Mouse (Mus musculus) liver, embryonic 14.5 days (tissue): ENCODE measurements around the gene Gdf15. TPM values are rescaled to one million over a fixed set of nuclear protein-coding genes. Genes with fewer than 3 reads are reported as not detected.
A peak's percentile ranks its signal among the peaks of the same experiment; 100 is the strongest.
"Not testable (repeated sequence)": the region's sequence is repeated elsewhere in the genome, so short reads cannot be mapped to it uniquely, and the experiment has no call there.

Experiments used
- ATAC-seq: fragments of 200-750 bp; cut with Nextera tagmentation; 2 replicates; pipeline ENCODE4 v1.8.0; 2017; ENCODE audit warnings: moderate number of reproducible peaks, mild to moderate bottlenecking, moderate library complexity; ENCODE audit not compliant: insufficient read depth
- DNase-seq, 3 experiments: peaks; one replicate each; pipeline ENCODE4 v3.0.0-alpha.2; 2012 to 2013; ENCODE audit warnings: low read depth in 3 of 3, low spot score in 3 of 3
- H3K27ac ChIP-seq: fragments of 300-500 bp; sonication (generic); 2 replicates; pipeline ENCODE4 v1.5.1; 2014; ENCODE audit warnings: moderate library complexity, mild to moderate bottlenecking, control low read depth, inconsistent platforms
- H3K27me3 ChIP-seq: fragments of 300-500 bp; sonication (generic); 2 replicates; pipeline ENCODE4 v1.6.1; 2014; ENCODE audit warnings: mild to moderate bottlenecking, low read length, moderate library complexity; ENCODE audit not compliant: control insufficient read depth, insufficient read depth
- H3K36me3 ChIP-seq: fragments of 300-500 bp; sonication (generic); replicated peaks from 2 replicates; pipeline ENCODE4 v1.6.1; 2014; ENCODE audit warnings: low read depth; ENCODE audit not compliant: control insufficient read depth, insufficient read depth
- H3K4me1 ChIP-seq, 2 experiments: fragments of 200-500 bp in 1 of 2; fragments of 300-500 bp in 1 of 2; sonication (generic) in 1 of 2; replicated peaks; 2 replicates each; pipeline ENCODE4 v1.6.1; 2012 to 2014; ENCODE audit warnings: antibody characterized with exemption in 1 of 2, inconsistent platforms in 1 of 2, low read length in 1 of 2; ENCODE audit not compliant: control insufficient read depth in 2 of 2, insufficient read depth in 2 of 2
- H3K4me2 ChIP-seq: fragments of 300-500 bp; sonication (generic); 2 replicates; pipeline ENCODE4 v1.6.1; 2014; ENCODE audit warnings: low read depth, mild to moderate bottlenecking, control low read depth, moderate library complexity
- H3K4me3 ChIP-seq, 2 experiments: fragments of 200-500 bp in 1 of 2; fragments of 300-500 bp in 1 of 2; sonication (generic) in 1 of 2; 2 replicates each; pipeline ENCODE4 v1.5.1; 2012 to 2014; ENCODE audit warnings: low read depth in 2 of 2, low read length in 2 of 2, mild to moderate bottlenecking in 2 of 2, control low read depth in 1 of 2, inconsistent platforms in 1 of 2, moderate library complexity in 1 of 2; ENCODE audit not compliant: insufficient read depth in 1 of 2
- H3K9ac ChIP-seq: fragments of 300-500 bp; sonication (generic); replicated peaks from 2 replicates; pipeline ENCODE4 v1.6.1; 2014; ENCODE audit warnings: mild to moderate bottlenecking, control low read depth, moderate library complexity
- H3K9me3 ChIP-seq: fragments of 300-500 bp; sonication (generic); 2 replicates; pipeline ENCODE4 v1.6.1; 2016; ENCODE audit warnings: low read length, mixed read lengths; ENCODE audit not compliant: control insufficient read depth
- CTCF ChIP-seq: IDR thresholded peaks from 2 replicates; pipeline ENCODE4 v1.5.1; 2016; ENCODE audit warnings: antibody characterized with exemption, low read depth, control low read depth
- EP300 ChIP-seq: IDR thresholded peaks from 2 replicates; pipeline ENCODE4 v1.6.1; 2016; ENCODE audit warnings: antibody characterized with exemption, low read depth
- WGBS: fragments of 180-500 bp; shearing (Covaris S2); extraction: QIAGEN DNeasy Blood & Tissue Kit; methylation state at CpG from one replicate; pipeline ENCODE4 v1.1.7; 2014; ENCODE audit not compliant: insufficient replicate concordance; 5-methylcytosine and 5-hydroxymethylcytosine counted together
- polyA plus RNA-seq, 2 experiments: library from polyadenylated mRNA; depleted of rRNA in 1 of 2; stranded (reverse) in 1 of 2; unstranded in 1 of 2; fragments of >200 nt; fragmentation: Nextera tagmentation in 1 of 2; extraction: Ambion mirVana in 1 of 2; gene quantifications; 2 replicates each; pipeline versions ENCODE4 v1.2.1 to v1.2.3; 2012 to 2014

Gdf15 gene
- polyA plus RNA-seq, 2 experiments = 1.2 to 6.3 TPM

- no peak for TF ChIP-seq EP300
- Histone ChIP-seq H3K9ac (peak within 1 kb of the TSS; percentile 65), H3K4me3 (peak within 1 kb of the TSS; percentile 59 to 70), H3K36me3 (peaks cover 12% of the 10 kb centered on the region), H3K4me2 (peak within 1 kb of the TSS; percentile 99), H3K27me3 (no peaks in the 10 kb centered on the region), H3K27ac (peak within 1 kb of the TSS; percentile 67), H3K9me3 (no peaks in the 10 kb centered on the region), H3K4me1 (peaks cover 7 to 14% of the 10 kb centered on the region in 2 experiments)
- ATAC-seq (peak; percentile 85), DNase-seq (peak; percentile 83 to 87 (median 84))
- under 1% methylated on average over 40 of the region's 40 CpGs for WGBS
Observed at GRCm38 (mm10) chr8:70593961-70594609, 38.2 kb downstream of the Gdf15 start, which contains the start of gene Isyna1. TSS of gene Isyna1 (plus strand) at chr8:70594373.

- Histone ChIP-seq H3K36me3 (peaks cover 12% of the 10 kb centered on the region), H3K27ac (no peak overlapping the region; the same call in 1 of the 2 replicates), H3K4me3 (peak overlapping the region in 1 of 2 experiments; percentile 70; a peak in 1 of 4 replicates), H3K4me1 (peaks cover 7 to 14% of the 10 kb centered on the region in 2 experiments), H3K27me3 (no peaks in the 10 kb centered on the region), H3K9ac (peak overlapping the region; percentile 65), H3K9me3 (no peaks in the 10 kb centered on the region), H3K4me2 (peak overlapping the region; percentile 99)
- 57% methylated on average over 8 of the region's 8 CpGs for WGBS
- DNase-seq (no peak), ATAC-seq (no peak)
- no peak for TF ChIP-seq CTCF
- no peak for TF ChIP-seq EP300
Observed at GRCm38 (mm10) chr8:70593173-70593572, 39.1 kb downstream of the Gdf15 start.

GRCm38 (mm10) chr8:70591569-70591968 is 40.7 kb downstream of the Gdf15 start:
- no peaks in the 10 kb centered on the region for H3K27me3 ChIP-seq
- no peak overlapping the region for H3K4me2 ChIP-seq
- H3K27ac ChIP-seq = no peak overlapping the region
- 89% methylated on average over 12 of the region's 12 CpGs for WGBS
- no peak overlapping the region for H3K4me3 ChIP-seq
- no peaks in the 10 kb centered on the region for H3K9me3 ChIP-seq
- H3K4me1 ChIP-seq = peaks cover 7 to 14% of the 10 kb centered on the region in 2 experiments
- DNase-seq = no peak
- H3K9ac ChIP-seq = no peak overlapping the region
- peaks cover 22% of the 10 kb centered on the region for H3K36me3 ChIP-seq
- no peak for ATAC-seq
- no peak for TF ChIP-seq EP300
- no peak for TF ChIP-seq CTCF

GRCm38 (mm10) chr8:70587955-70588354 is 44.3 kb downstream of the Gdf15 start:
- H3K27ac ChIP-seq, H3K9me3 ChIP-seq, H3K27me3 ChIP-seq, ATAC-seq, DNase-seq, H3K4me2 ChIP-seq, H3K4me1 ChIP-seq, H3K4me3 ChIP-seq, H3K9ac ChIP-seq: not testable (repeated sequence)
- WGBS = 73% methylated on average over 4 of the region's 4 CpGs
- peaks cover 33% of the 10 kb centered on the region for H3K36me3 ChIP-seq

- no peak for DNase-seq
- 45% methylated on average over 7 of the region's 7 CpGs for WGBS
Observed at GRCm38 (mm10) chr8:70585258-70585652, 47.0 kb downstream of the Gdf15 start.

More at GRCm38 (mm10) chr8:70585258-70585652, 47.0 kb downstream of the Gdf15 start:
- no peak overlapping the region for H3K4me2 ChIP-seq
- ATAC-seq = peak; percentile 33; the same call in 1 of the 2 replicates
- no peaks in the 10 kb centered on the region for H3K9me3 ChIP-seq
- no peaks in the 10 kb centered on the region for H3K27me3 ChIP-seq
- TF ChIP-seq EP300 = no peak
- peak; percentile 87 for TF ChIP-seq CTCF
- H3K9ac ChIP-seq = no peak overlapping the region
- H3K27ac ChIP-seq = no peak overlapping the region
- no peaks in the 10 kb centered on the region for H3K4me1 ChIP-seq
- H3K36me3 ChIP-seq = peaks cover 38% of the 10 kb centered on the region
- no peak overlapping the region for H3K4me3 ChIP-seq
